Mouse (Mus musculus) erythroid progenitor cell, adult 5-6 weeks (primary cell): ENCODE results near the gene D430041D05Rik. TPM values are rescaled to one million over a fixed set of nuclear protein-coding genes. Genes with fewer than 3 reads are reported as not detected.

Experiments used
- ATAC-seq: replicated peaks from 2 replicates; pipeline ENCODE4 v1.8.0; 2016; ENCODE audit warnings: moderate number of reproducible peaks, mild to moderate bottlenecking, moderate TSS enrichment, inconsistent platforms; ENCODE audit not compliant: poor library complexity, low FRiP score, severe bottlenecking
- total RNA-seq, 2 experiments: library from RNA; stranded (forward) in 1 of 2; stranded (reverse) in 1 of 2; fragments of 150-400 nt in 1 of 2; fragments of 186-747, 209-891 nt in 1 of 2; gene quantifications; 2 replicates each; pipeline versions ENCODE4 v1.2.3 to v1.2.4; 2015 to 2017; ENCODE audit warnings: low replicate concordance in 2 of 2

The D430041D05Rik gene
- total RNA-seq, 2 experiments from 2014 or later = not detected

DNA sequence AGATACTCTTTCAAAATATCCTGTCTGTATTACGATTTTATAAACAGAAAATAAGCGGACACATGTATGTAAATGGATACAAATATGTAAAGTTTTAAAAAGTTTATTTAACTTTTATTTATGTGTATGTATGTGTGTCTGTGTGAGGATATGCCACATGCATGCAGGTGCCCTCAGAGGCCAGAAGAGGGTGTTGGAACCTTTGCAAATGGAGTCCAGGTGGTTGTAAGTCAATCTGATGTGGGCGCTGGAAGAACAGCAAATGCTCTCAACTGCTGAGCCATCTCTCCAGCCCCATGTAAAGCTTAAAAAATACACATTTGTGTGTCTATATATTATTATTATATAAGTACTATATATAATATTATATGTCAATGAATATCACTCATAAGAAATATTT is 237.4 kb downstream of the D430041D05Rik start:
- no peak for ATAC-seq

- ATAC-seq = no peak
Measured at GRCm38 (mm10) chr2:104172695-104173348, 238.0 kb downstream of the D430041D05Rik start.

- ATAC-seq = no peak
Measured at GRCm38 (mm10) chr2:104168186-104168896, 242.5 kb downstream of the D430041D05Rik start.

DNA sequence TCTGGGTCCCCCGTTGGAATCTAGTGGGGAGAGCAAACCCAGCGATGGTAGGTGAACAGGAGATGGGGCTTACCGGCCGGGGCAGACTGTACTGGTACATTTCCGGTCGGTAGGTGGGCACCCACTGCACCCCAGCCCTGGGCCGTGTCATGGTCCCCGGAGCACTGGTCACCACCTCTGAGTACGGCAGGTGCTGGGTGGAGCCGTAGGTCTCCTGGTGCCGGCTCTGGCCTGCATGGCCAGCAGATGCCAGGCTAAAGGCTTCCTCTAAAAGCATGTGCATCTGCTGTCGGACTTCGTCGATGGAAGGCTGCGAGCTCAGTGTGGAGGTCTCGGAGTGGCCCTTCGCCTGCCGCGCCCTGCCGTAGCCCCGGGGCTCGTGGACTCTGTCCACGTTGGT is 243.0 kb downstream of the D430041D05Rik start:
- ATAC-seq = no peak

DNA sequence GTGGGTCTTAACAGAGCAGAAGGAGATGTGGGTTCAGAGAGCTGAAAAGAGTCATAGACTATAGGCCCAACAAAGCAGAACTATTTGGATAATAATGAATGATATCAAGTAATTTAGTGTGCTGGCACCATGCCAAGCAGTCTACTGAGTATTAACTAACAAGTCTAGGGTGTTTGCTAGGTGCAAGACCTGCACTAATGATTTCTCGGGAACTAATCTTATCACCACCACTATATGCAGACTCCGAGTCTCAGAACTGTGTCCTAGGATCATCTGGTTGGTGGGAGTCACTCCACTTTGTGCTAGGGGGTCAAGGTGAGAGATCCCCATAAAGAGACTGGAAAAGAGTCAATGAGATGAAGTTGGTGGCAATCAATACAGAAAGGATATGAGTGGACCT is 245.2 kb downstream of the D430041D05Rik start:
- no peak for ATAC-seq

DNA sequence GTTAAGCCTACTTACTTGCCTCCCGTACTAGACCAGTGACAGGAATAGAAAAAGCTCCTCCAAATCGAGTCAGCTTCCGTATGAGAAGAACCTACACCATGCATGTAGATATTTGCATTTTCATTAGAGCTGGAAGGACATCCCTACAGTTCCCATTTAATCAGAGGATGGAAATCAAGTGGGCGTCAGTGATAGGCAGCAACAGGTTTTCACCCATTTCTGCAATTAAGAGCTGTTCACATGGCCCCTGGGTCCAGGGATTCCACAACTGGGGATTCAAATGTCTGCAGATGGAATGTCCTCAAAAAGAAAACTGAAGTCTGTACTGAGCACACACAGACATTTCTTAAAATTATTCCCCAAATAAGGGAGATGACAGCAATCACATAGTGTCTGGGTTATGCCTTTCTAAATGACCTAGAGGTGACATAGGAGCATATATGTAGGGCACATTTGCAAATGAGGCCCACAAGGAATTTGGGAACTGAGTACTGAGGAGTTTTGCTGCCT is 246.8 kb downstream of the D430041D05Rik start:
- ATAC-seq = no peak

- ATAC-seq = no peak
Measured at GRCm38 (mm10) chr2:104163418-104163817, 247.4 kb downstream of the D430041D05Rik start.

DNA sequence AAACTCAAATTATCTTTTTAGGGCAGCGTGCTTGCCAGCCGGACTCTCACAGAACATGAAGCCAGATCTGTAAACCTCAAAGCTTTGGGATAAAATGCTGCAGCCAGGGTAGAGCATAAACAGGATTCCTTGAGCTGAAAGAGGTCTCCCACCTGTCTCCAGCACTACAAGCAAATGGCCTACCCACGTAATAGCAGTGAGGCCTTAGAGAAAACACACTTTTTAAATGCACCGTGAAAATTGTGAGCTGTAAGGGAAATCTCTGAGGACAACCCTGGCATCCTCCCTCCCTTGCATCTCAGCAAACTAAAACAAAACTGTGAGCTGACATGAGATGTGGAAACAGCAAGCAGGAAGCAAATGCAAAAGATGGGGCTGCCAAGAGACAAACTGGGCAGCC is 253.0 kb downstream of the D430041D05Rik start:
- ATAC-seq = no peak

DNA sequence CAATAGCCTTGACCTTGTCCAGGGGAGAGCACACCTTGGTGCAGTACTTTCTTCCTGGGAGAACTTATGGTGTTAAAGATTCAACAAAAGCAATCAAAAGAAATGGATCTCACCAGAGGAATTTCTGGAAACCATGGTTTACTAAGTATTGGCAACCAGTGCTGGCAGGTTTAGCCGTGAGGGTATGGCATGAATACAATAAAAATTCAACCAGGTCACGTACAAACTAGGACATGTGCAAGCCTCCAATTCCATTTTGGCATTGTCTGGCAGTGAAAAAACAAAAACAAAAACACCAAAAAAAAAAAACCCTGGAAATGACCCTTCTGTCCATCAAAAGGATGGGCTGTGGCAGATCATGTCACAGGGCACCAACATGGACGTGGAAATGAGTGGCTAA is 256.9 kb downstream of the D430041D05Rik start:
- ATAC-seq = no peak

DNA sequence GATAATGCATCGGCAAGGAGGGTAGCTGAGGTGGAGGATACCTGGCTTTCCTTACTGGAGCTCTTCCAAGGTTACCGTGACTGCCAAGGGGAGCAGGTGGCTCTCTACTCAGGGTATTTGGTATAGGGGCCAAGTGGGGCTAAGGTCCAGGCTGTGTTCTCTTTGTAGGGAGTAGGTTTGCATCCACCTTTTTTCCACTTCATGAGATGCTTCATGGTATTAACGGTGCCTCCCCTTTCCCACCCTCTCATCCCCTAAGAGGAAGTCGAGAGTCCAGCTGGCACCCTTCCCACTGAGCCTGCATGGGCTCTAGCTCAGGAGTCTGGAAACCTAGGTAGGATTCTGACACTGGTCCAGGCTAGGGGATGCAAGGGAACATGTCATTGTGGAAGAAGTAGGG is 257.5 kb downstream of the D430041D05Rik start:
- ATAC-seq = no peak

DNA sequence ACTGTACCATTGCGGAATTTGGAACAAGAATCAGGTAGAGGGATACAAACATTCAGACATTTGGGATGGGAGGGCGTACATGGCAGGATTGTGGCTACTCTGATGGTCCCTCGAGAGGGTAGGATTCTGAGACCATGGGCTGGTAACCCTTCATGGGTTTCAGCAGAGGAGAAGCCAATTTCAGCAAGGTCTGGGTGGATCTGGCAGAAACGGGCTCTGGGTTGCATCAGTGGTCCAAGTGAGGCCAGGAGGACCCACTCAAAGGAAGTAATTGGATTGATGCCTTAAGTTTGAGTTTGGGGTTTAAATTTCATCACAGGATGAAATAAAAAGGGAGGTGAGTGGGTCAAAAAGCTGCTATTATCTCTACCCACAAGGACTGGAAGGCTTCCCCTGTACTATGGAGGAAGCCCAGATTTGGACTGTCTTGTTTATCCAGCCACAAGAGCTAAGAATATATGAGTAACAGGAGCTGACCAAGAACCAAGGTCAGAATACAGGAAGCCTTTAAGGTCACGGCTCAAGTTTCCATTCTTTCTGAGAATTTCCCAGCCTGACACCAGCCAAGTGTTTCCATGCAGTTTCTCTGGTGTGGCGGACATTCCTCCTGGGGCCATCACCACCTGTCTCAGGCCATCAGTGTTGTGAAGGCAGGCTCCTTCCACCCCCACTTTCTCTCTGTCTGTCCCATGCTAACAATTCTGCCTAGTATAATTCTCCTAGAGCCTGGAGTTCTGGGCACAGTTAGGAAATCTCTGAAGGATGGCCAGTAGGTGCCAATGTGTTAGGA is 260.0 kb downstream of the D430041D05Rik start:
- ATAC-seq = no peak

- no peak for ATAC-seq
Measured at GRCm38 (mm10) chr2:104147910-104148561, 262.8 kb downstream of the D430041D05Rik start.

- peak; percentile 88 for ATAC-seq
Measured at GRCm38 (mm10) chr2:104145983-104146382, 264.8 kb downstream of the D430041D05Rik start.

- no peak for ATAC-seq
Measured at GRCm38 (mm10) chr2:104144004-104144403, 266.8 kb downstream of the D430041D05Rik start.

DNA sequence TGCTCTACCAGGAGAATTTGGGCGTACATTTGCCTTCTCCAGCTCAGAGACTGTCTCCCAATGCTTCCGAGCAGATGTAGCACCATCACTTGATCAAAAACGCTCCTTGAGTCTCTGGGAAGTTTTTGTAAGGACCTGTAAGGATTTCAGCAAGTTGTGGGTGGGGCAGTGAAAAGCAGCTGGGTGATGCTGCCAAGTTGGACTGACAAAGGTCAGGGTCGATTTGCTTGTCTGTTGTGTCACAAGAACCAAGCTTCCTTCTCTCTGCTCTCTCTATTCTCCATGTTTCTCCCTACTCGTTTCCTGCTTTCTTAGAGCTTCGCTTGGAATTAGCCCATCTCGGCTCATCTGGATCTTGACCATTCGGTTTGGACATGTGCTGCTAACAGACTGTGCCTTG is 268.7 kb downstream of the D430041D05Rik start:
- ATAC-seq = no peak

GRCm38 (mm10) chr2:104135920-104136319 is 274.9 kb downstream of the D430041D05Rik start:
- ATAC-seq = no peak

DNA sequence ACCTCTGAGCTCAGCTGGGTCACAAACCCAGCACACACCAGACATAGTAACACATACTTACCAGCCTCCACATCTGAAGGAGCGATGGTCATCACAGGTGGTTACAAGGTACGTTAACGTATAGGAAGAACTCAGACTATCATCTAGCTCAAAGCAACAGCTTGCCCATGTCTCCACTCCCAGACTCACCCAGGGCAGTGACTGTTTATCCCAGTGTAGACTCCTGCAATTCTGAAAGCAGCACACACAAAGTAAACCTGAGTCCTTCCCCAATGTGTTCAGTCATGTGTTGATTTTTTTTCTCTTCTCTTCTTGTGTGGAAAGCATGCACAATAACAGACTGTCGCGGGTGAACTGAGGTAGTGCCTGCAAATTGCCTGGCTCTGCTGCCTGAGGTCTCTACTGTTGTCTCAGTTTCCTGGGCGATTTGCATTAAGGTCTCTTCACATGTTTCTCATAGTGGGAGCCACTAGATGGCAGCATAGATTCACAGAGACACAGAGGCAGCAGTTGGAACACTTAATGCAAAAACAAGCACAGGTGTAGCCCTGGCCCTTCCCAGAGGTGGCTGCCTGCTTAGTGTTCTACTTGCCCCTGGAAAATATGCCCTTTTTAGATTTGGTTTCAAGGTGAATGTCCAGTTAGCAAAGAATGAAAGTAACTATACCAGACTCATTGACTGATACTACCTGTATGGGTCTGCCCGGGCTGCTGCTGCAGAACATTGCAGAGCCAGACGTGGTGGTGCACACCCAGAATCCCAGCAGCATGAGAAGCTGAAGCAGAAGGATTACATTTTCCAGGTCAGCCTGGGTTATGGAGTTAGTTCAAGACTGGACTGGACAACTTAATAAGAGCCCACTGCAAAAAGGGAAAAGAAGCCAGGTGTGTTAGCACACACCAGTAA is 276.4 kb downstream of the D430041D05Rik start:
- ATAC-seq = peak; percentile 33; the same call in 1 of the 2 replicates

GRCm38 (mm10) chr2:104133042-104133810 is 277.6 kb downstream of the D430041D05Rik start:
- ATAC-seq = no peak
